Mouse (Mus musculus): ENCODE measurements around the gene C77080. TPM values are rescaled to one million over a fixed set of nuclear protein-coding genes. Genes with fewer than 3 reads are reported as not detected.

Gene C77080
- polyA plus RNA-seq, 1 experiment from 2014 or later, result 5.2 TPM

GRCm38 (mm10) chr4:129204655-129205054, 56.5 kb downstream of the C77080 start:
- no peak overlapping the region for H3K4me2 ChIP-seq (replicated peaks)
- no peaks in the 10 kb centered on the region for H3K4me1 ChIP-seq
- 93% methylated on average over 10 of the region's 10 CpGs for WGBS
- no peak overlapping the region for H3K9ac ChIP-seq
- H3K27me3 ChIP-seq, result no peaks in the 10 kb centered on the region
- H3K27ac ChIP-seq, result no peak overlapping the region
- no peak for ATAC-seq (ENCODE audit: insufficient number of reproducible peaks, insufficient read depth, low FRiP score, low TSS enrichment)
- no peak overlapping the region for H3K4me3 ChIP-seq
- H3K9me3 ChIP-seq, result no peaks in the 10 kb centered on the region
- peaks cover 88% of the 10 kb centered on the region for H3K36me3 ChIP-seq

- H3K9me3 ChIP-seq, result no peaks in the 10 kb centered on the region
- no peaks in the 10 kb centered on the region for H3K27me3 ChIP-seq
- ATAC-seq (ENCODE audit: insufficient number of reproducible peaks, insufficient read depth, low FRiP score, low TSS enrichment), result no peak
- H3K9ac ChIP-seq, result no peak overlapping the region
- no peak overlapping the region for H3K27ac ChIP-seq
- 93% methylated on average over 6 of the region's 6 CpGs for WGBS
- H3K4me2 ChIP-seq (replicated peaks), result no peak overlapping the region
- no peak overlapping the region for H3K4me3 ChIP-seq
- H3K36me3 ChIP-seq, result peaks cover 60% of the 10 kb centered on the region
- H3K4me1 ChIP-seq, result no peaks in the 10 kb centered on the region
These were observed 63.7 kb downstream of the C77080 start for GRCm38 (mm10) chr4:129197514-129197913.

- Histone ChIP-seq H3K9ac (no peak overlapping the region), H3K9me3 (no peaks in the 10 kb centered on the region), H3K4me1 (peaks cover 13% of the 10 kb centered on the region), H3K27me3 (no peaks in the 10 kb centered on the region), H3K27ac (no peak overlapping the region), H3K4me3 (no peak overlapping the region), H3K36me3 (peaks cover 35% of the 10 kb centered on the region), H3K4me2 (replicated peaks) (no peak overlapping the region)
- no peak for ATAC-seq (ENCODE audit: insufficient number of reproducible peaks, insufficient read depth, low FRiP score, low TSS enrichment)
- WGBS, result 92% methylated on average over 1 of the region's 1 CpGs
These were observed 66.9 kb downstream of the C77080 start for GRCm38 (mm10) chr4:129194280-129194679.

- WGBS, result 55% methylated on average over 5 of the region's 5 CpGs
- Histone ChIP-seq H3K9ac (no peak overlapping the region), H3K27me3 (no peaks in the 10 kb centered on the region), H3K27ac (no peak overlapping the region), H3K36me3 (peaks cover 19% of the 10 kb centered on the region), H3K9me3 (no peaks in the 10 kb centered on the region), H3K4me1 (peaks cover 16% of the 10 kb centered on the region), H3K4me3 (no peak overlapping the region), H3K4me2 (replicated peaks) (no peak overlapping the region)
- ATAC-seq (ENCODE audit: insufficient number of reproducible peaks, insufficient read depth, low FRiP score, low TSS enrichment), result no peak
These were observed 69.5 kb downstream of the C77080 start for GRCm38 (mm10) chr4:129191691-129192090.

- Histone ChIP-seq H3K4me3 (peak overlapping the region; percentile 89), H3K36me3 (0 out of 2 replicates have a peak, but pooled peaks cover 11% of the 10 kb centered on the region), H3K4me1 (peaks cover 16% of the 10 kb centered on the region), H3K9me3 (no peaks in the 10 kb centered on the region), H3K4me2 (replicated peaks) (peak overlapping the region; percentile 86), H3K9ac (peak overlapping the region; percentile 83), H3K27ac (peak overlapping the region; percentile 84; the same call in 1 of the 2 replicates), H3K27me3 (no peaks in the 10 kb centered on the region)
- WGBS, result 3% methylated on average over 11 of the region's 12 CpGs
- no peak for ATAC-seq (ENCODE audit: insufficient number of reproducible peaks, insufficient read depth, low FRiP score, low TSS enrichment)
These were observed 70.7 kb downstream of the C77080 start for GRCm38 (mm10) chr4:129190538-129190937.

DNA sequence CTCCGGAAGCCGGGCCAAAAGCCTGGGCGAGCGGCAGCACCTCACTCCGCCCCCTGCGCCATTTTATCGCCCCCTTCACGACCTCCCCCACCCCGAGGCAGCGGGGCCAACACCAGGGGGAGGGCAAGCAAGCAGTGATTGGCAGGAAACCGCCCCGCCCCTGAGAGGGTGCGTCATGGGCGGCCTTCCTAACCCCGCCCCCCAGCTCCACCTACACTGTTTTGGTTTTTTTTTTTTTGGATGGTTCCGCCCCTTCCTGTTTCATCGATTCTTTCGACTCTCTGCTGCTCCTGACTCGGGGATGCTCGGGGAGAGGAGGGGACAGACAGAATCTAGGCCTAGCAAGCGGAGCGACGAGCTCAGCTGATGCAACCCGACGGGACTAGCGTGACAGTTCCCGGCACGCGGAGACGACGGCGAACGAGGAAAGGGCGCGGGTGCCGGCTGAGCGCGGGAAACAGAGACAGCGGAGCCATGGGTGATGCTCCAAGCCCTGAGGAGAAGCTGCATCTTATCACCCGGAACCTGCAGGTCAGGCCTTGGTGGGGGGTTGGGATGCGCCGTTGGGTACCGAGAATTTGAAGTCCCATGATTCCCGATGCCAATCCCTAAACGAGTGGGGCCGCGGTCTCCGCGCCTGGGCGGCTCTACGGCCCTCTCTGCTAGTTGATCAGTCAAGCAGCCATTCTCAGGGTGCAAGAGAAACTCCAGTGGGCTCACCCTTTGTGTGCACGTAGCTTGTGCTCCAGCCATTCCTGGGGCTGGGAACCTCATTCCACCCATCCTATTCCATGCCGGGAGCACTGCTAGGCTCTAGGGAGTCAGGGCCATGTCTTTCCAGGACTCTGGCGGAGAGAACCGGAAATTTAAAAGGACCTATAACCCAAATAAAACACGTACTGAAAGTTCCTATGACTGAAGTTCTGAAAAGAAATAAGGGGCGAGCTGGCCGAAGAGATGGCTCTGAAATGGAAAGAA, 71.4 kb downstream of the C77080 start, which contains the start of the genes S100pbp and Yars:
Gene S100pbp, minus strand, starts transcription at position 186 of the 978 bp plus-strand sequence.
Gene Yars, plus strand, starts transcription at position 219 of the 978 bp plus-strand sequence.
- Histone ChIP-seq H3K36me3 (0 out of 2 replicates have a peak, but pooled peaks cover 11% of the 10 kb centered on the region), H3K9ac (peak within 1 kb of the TSS; percentile 89), H3K4me1 (peaks cover 16% of the 10 kb centered on the region), H3K9me3 (no peaks in the 10 kb centered on the region), H3K4me2 (replicated peaks) (peak within 1 kb of the TSS; percentile 86), H3K27ac (peak within 1 kb of the TSS; percentile 93), H3K27me3 (no peaks in the 10 kb centered on the region), H3K4me3 (peak within 1 kb of the TSS; percentile 89)
- peak; percentile 78 for ATAC-seq (ENCODE audit: insufficient number of reproducible peaks, insufficient read depth, low FRiP score, low TSS enrichment)
- WGBS, result under 1% methylated on average over 57 of the region's 58 CpGs

- WGBS, result under 1% methylated on average over 59 of the region's 74 CpGs
- Histone ChIP-seq H3K27ac (peak overlapping the region; percentile 93), H3K4me1 (peaks cover 16% of the 10 kb centered on the region), H3K4me3 (peak overlapping the region; percentile 89), H3K27me3 (no peaks in the 10 kb centered on the region), H3K4me2 (replicated peaks) (peak overlapping the region; percentile 58), H3K9me3 (no peaks in the 10 kb centered on the region), H3K9ac (peak overlapping the region; percentile 89), H3K36me3 (0 out of 2 replicates have a peak, but pooled peaks cover 4% of the 10 kb centered on the region)
- peak; percentile 44 for ATAC-seq (ENCODE audit: insufficient number of reproducible peaks, insufficient read depth, low FRiP score, low TSS enrichment)
These were observed 72.2 kb downstream of the C77080 start for GRCm38 (mm10) chr4:129188803-129189541.

DNA sequence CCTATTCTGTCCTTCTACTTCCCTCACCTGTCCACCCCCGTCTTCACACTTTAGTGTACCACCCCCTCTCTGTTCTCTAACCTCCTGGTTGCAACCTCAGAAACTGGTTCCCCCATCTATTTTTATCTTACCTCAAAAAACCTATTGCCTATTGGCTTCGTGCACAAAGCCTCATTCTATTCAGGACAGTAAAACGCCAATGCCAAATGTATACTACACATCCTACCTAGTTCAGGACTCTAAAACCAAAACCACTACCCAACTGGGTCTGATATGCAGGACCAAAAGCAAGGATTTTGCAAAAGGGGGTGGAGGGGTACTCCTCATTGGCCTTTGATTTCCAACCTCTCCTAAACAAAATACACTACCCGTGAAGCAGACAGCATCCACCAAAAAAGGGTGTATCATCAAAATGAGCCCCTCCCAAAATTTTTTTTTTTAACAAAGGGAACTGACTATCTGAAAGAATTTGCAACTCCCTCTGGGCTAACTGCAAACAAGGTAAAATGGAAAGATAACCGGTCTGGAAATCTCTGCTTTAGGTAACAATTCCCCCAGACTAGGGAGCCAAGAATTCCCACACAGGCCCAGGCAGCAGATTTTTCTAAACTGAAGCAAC, 73.1 kb downstream of the C77080 start:
- H3K4me3 ChIP-seq, result peak overlapping the region; percentile 89
- peak overlapping the region; percentile 89 for H3K9ac ChIP-seq
- ATAC-seq (ENCODE audit: insufficient number of reproducible peaks, insufficient read depth, low FRiP score, low TSS enrichment), result no peak
- H3K4me2 ChIP-seq (replicated peaks), result peak overlapping the region; percentile 58
- no peaks in the 10 kb centered on the region for H3K9me3 ChIP-seq
- peaks cover 16% of the 10 kb centered on the region for H3K4me1 ChIP-seq
- H3K36me3 ChIP-seq, result peaks cover 5% of the 10 kb centered on the region; the same call in 1 of the 2 replicates
- H3K27ac ChIP-seq, result peak overlapping the region; percentile 93; the same call in 1 of the 2 replicates
- WGBS, result 38% methylated on average over 5 of the region's 5 CpGs
- H3K27me3 ChIP-seq, result no peaks in the 10 kb centered on the region

- Histone ChIP-seq H3K27ac (no peak overlapping the region), H3K4me3 (no peak overlapping the region), H3K4me1 (no peaks in the 10 kb centered on the region), H3K4me2 (replicated peaks) (no peak overlapping the region), H3K9ac (no peak overlapping the region), H3K27me3 (no peaks in the 10 kb centered on the region), H3K9me3 (no peaks in the 10 kb centered on the region), H3K36me3 (peaks cover 50% of the 10 kb centered on the region)
- WGBS, result 63% methylated on average over 1 of the region's 1 CpGs
- no peak for ATAC-seq (ENCODE audit: insufficient number of reproducible peaks, insufficient read depth, low FRiP score, low TSS enrichment)
These were observed 81.6 kb downstream of the C77080 start for GRCm38 (mm10) chr4:129179560-129179959.

GRCm38 (mm10) chr4:129172529-129172928, 88.7 kb downstream of the C77080 start:
- WGBS, result 69% methylated on average over 1 of the region's 1 CpGs
- no peak overlapping the region for H3K4me3 ChIP-seq
- H3K36me3 ChIP-seq, result peaks cover 54% of the 10 kb centered on the region
- no peaks in the 10 kb centered on the region for H3K27me3 ChIP-seq
- no peak overlapping the region for H3K9ac ChIP-seq
- no peak for ATAC-seq (ENCODE audit: insufficient number of reproducible peaks, insufficient read depth, low FRiP score, low TSS enrichment)
- no peak overlapping the region for H3K4me2 ChIP-seq (replicated peaks)
- no peaks in the 10 kb centered on the region for H3K4me1 ChIP-seq
- no peak overlapping the region for H3K27ac ChIP-seq
- H3K9me3 ChIP-seq, result no peaks in the 10 kb centered on the region
